Mouse (Mus musculus): Measurements from ENCODE around the gene Rcbtb2. TPM values are rescaled to one million over a fixed set of nuclear protein-coding genes. Genes with fewer than 3 reads are reported as not detected.

Gene Rcbtb2
- polyA plus RNA-seq, 1 experiment from 2014 or later = 61.2 TPM

GRCm38 (mm10) chr14:73176266-73176665, 53.4 kb downstream of the Rcbtb2 start:
- Histone ChIP-seq H3K9ac (no peak overlapping the region), H3K4me2 (no peak overlapping the region), H3K4me3 (no peak overlapping the region), H3K27me3 (replicated peaks) (no peaks in the 10 kb centered on the region), H3K27ac (replicated peaks) (no peak overlapping the region; the same call in 1 of the 2 replicates), H3K36me3 (peaks cover 80% of the 10 kb centered on the region), H3K4me1 (peaks cover 45% of the 10 kb centered on the region), H3K9me3 (no peaks in the 10 kb centered on the region)
- WGBS = 61% methylated on average over 5 of the region's 5 CpGs
- no peak for ATAC-seq (ENCODE audit: extremely low read depth, insufficient number of reproducible peaks, low FRiP score, low TSS enrichment)

- 75% methylated on average over 11 of the region's 11 CpGs for WGBS
- no peak for ATAC-seq (ENCODE audit: extremely low read depth, insufficient number of reproducible peaks, low FRiP score, low TSS enrichment)
- H3K27ac ChIP-seq (replicated peaks) = no peak overlapping the region
Measured at GRCm38 (mm10) chr14:73177961-73178360, 55.1 kb downstream of the Rcbtb2 start.

GRCm38 (mm10) chr14:73179221-73179681, 56.4 kb downstream of the Rcbtb2 start:
- Histone ChIP-seq H3K4me3 (no peak overlapping the region), H3K4me1 (peaks cover 42% of the 10 kb centered on the region), H3K36me3 (peaks cover 82% of the 10 kb centered on the region), H3K27me3 (replicated peaks) (no peaks in the 10 kb centered on the region), H3K27ac (replicated peaks) (peak overlapping the region; percentile 70), H3K9me3 (no peaks in the 10 kb centered on the region), H3K4me2 (no peak overlapping the region), H3K9ac (no peak overlapping the region)
- WGBS = 61% methylated on average over 4 of the region's 4 CpGs
- peak; percentile 44; the same call in 1 of the 2 replicates for ATAC-seq (ENCODE audit: extremely low read depth, insufficient number of reproducible peaks, low FRiP score, low TSS enrichment)

More at GRCm38 (mm10) chr14:73177961-73178360, 55.1 kb downstream of the Rcbtb2 start:
- Histone ChIP-seq H3K4me2 (no peak overlapping the region), H3K4me1 (peaks cover 52% of the 10 kb centered on the region), H3K4me3 (no peak overlapping the region), H3K9me3 (no peaks in the 10 kb centered on the region), H3K36me3 (peaks cover 83% of the 10 kb centered on the region), H3K27me3 (replicated peaks) (no peaks in the 10 kb centered on the region), H3K9ac (no peak overlapping the region)

GRCm38 (mm10) chr14:73180671-73181070, 57.8 kb downstream of the Rcbtb2 start:
- peaks cover 84% of the 10 kb centered on the region for H3K36me3 ChIP-seq
- no peak overlapping the region for H3K4me2 ChIP-seq
- peaks cover 32% of the 10 kb centered on the region for H3K4me1 ChIP-seq
- no peak overlapping the region for H3K9ac ChIP-seq
- peak overlapping the region; percentile 42; the same call in 1 of the 2 replicates for H3K27ac ChIP-seq (replicated peaks)
- 0 out of 2 replicates have a peak, but pooled peaks cover 4% of the 10 kb centered on the region for H3K9me3 ChIP-seq
- H3K27me3 ChIP-seq (replicated peaks) = no peaks in the 10 kb centered on the region
- WGBS = 65% methylated on average over 3 of the region's 3 CpGs
- no peak overlapping the region for H3K4me3 ChIP-seq
- no peak for ATAC-seq (ENCODE audit: extremely low read depth, insufficient number of reproducible peaks, low FRiP score, low TSS enrichment)

GRCm38 (mm10) chr14:73181144-73181543, 58.3 kb downstream of the Rcbtb2 start:
- H3K4me2 ChIP-seq = no peak overlapping the region
- H3K27me3 ChIP-seq (replicated peaks) = no peaks in the 10 kb centered on the region
- 0 out of 2 replicates have a peak, but pooled peaks cover 4% of the 10 kb centered on the region for H3K9me3 ChIP-seq
- peaks cover 32% of the 10 kb centered on the region for H3K4me1 ChIP-seq
- no peak for ATAC-seq (ENCODE audit: extremely low read depth, insufficient number of reproducible peaks, low FRiP score, low TSS enrichment)
- 27% methylated on average over 2 of the region's 2 CpGs for WGBS
- H3K9ac ChIP-seq = no peak overlapping the region
- no peak overlapping the region for H3K4me3 ChIP-seq
- peaks cover 86% of the 10 kb centered on the region for H3K36me3 ChIP-seq
- peak overlapping the region; percentile 48 for H3K27ac ChIP-seq (replicated peaks)

- Histone ChIP-seq H3K27ac (replicated peaks) (no peak overlapping the region), H3K27me3 (replicated peaks) (no peaks in the 10 kb centered on the region)
- 86% methylated on average over 7 of the region's 7 CpGs for WGBS
Measured at GRCm38 (mm10) chr14:73186875-73187274, 64.0 kb downstream of the Rcbtb2 start.

GRCm38 (mm10) chr14:73199058-73199457, 76.2 kb downstream of the Rcbtb2 start:
- Histone ChIP-seq H3K9me3 (no peaks in the 10 kb centered on the region), H3K9ac (no peak overlapping the region), H3K27ac (replicated peaks) (no peak overlapping the region), H3K27me3 (replicated peaks) (no peaks in the 10 kb centered on the region), H3K36me3 (peaks cover 35% of the 10 kb centered on the region), H3K4me2 (no peak overlapping the region), H3K4me3 (no peak overlapping the region), H3K4me1 (peaks cover 11% of the 10 kb centered on the region)
- WGBS = 60% methylated on average over 5 of the region's 5 CpGs
- ATAC-seq (ENCODE audit: extremely low read depth, insufficient number of reproducible peaks, low FRiP score, low TSS enrichment) = no peak

More at GRCm38 (mm10) chr14:73186875-73187274, 64.0 kb downstream of the Rcbtb2 start:
- Histone ChIP-seq H3K36me3 (peaks cover 48% of the 10 kb centered on the region), H3K4me2 (no peak overlapping the region), H3K4me1 (peaks cover under 1% of the 10 kb centered on the region), H3K4me3 (no peak overlapping the region), H3K9me3 (0 out of 2 replicates have a peak, but pooled peaks cover 4% of the 10 kb centered on the region), H3K9ac (no peak overlapping the region)
- ATAC-seq (ENCODE audit: extremely low read depth, insufficient number of reproducible peaks, low FRiP score, low TSS enrichment) = no peak

GRCm38 (mm10) chr14:73201447-73201846, 78.6 kb downstream of the Rcbtb2 start:
- ATAC-seq (ENCODE audit: extremely low read depth, insufficient number of reproducible peaks, low FRiP score, low TSS enrichment) = no peak
- 44% methylated on average over 3 of the region's 3 CpGs for WGBS
- peaks cover 22% of the 10 kb centered on the region for H3K36me3 ChIP-seq
- no peak overlapping the region for H3K27ac ChIP-seq (replicated peaks)
- no peak overlapping the region for H3K4me3 ChIP-seq
- H3K4me1 ChIP-seq = peaks cover 21% of the 10 kb centered on the region
- no peaks in the 10 kb centered on the region for H3K27me3 ChIP-seq (replicated peaks)
- H3K4me2 ChIP-seq = no peak overlapping the region
- no peaks in the 10 kb centered on the region for H3K9me3 ChIP-seq
- no peak overlapping the region for H3K9ac ChIP-seq

GRCm38 (mm10) chr14:73204016-73204415, 81.2 kb downstream of the Rcbtb2 start:
- 45% methylated on average over 3 of the region's 3 CpGs for WGBS
- Histone ChIP-seq H3K9ac (no peak overlapping the region), H3K27ac (replicated peaks) (no peak overlapping the region), H3K36me3 (peaks cover under 1% of the 10 kb centered on the region), H3K9me3 (no peaks in the 10 kb centered on the region), H3K27me3 (replicated peaks) (no peaks in the 10 kb centered on the region), H3K4me2 (no peak overlapping the region), H3K4me3 (no peak overlapping the region), H3K4me1 (peaks cover 18% of the 10 kb centered on the region)
- ATAC-seq (ENCODE audit: extremely low read depth, insufficient number of reproducible peaks, low FRiP score, low TSS enrichment) = no peak

- no peaks in the 10 kb centered on the region for H3K9me3 ChIP-seq
- H3K27me3 ChIP-seq (replicated peaks) = no peaks in the 10 kb centered on the region
- peaks cover 14% of the 10 kb centered on the region for H3K4me1 ChIP-seq
- no peak overlapping the region for H3K4me2 ChIP-seq
- H3K9ac ChIP-seq = no peak overlapping the region
- H3K36me3 ChIP-seq = 0 out of 2 replicates have a peak, but pooled peaks cover 2% of the 10 kb centered on the region
- no peak for ATAC-seq (ENCODE audit: extremely low read depth, insufficient number of reproducible peaks, low FRiP score, low TSS enrichment)
- H3K27ac ChIP-seq (replicated peaks) = no peak overlapping the region
- no peak overlapping the region for H3K4me3 ChIP-seq
Measured at GRCm38 (mm10) chr14:73209262-73209661, 86.4 kb downstream of the Rcbtb2 start.

GRCm38 (mm10) chr14:73210196-73210595, 87.4 kb downstream of the Rcbtb2 start:
- no peak overlapping the region for H3K4me3 ChIP-seq
- no peak overlapping the region for H3K9ac ChIP-seq
- H3K27me3 ChIP-seq (replicated peaks) = no peaks in the 10 kb centered on the region
- no peak for ATAC-seq (ENCODE audit: extremely low read depth, insufficient number of reproducible peaks, low FRiP score, low TSS enrichment)
- no peaks in the 10 kb centered on the region for H3K9me3 ChIP-seq
- no peak overlapping the region for H3K27ac ChIP-seq (replicated peaks)
- H3K4me2 ChIP-seq = no peak overlapping the region
- peaks cover 5% of the 10 kb centered on the region; the same call in 1 of the 2 replicates for H3K4me1 ChIP-seq
- H3K36me3 ChIP-seq = peaks cover 6% of the 10 kb centered on the region
- WGBS = 92% methylated on average over 8 of the region's 8 CpGs

GRCm38 (mm10) chr14:73211477-73211876, 88.6 kb downstream of the Rcbtb2 start:
- no peak for ATAC-seq (ENCODE audit: extremely low read depth, insufficient number of reproducible peaks, low FRiP score, low TSS enrichment)
- 72% methylated on average over 5 of the region's 5 CpGs for WGBS
- Histone ChIP-seq H3K4me1 (peaks cover 5% of the 10 kb centered on the region; the same call in 1 of the 2 replicates), H3K27ac (replicated peaks) (0 out of 2 replicates have a peak overlapping the region, but pooled peaks have one; percentile 3), H3K4me3 (no peak overlapping the region), H3K27me3 (replicated peaks) (no peaks in the 10 kb centered on the region), H3K36me3 (peaks cover 14% of the 10 kb centered on the region), H3K4me2 (no peak overlapping the region), H3K9ac (no peak overlapping the region), H3K9me3 (no peaks in the 10 kb centered on the region)

Data from heart, embryonic 13.5 days (tissue).